Mouse (Mus musculus) neural tube, embryonic 11.5 days (tissue): ENCODE data around the gene Hspe1. TPM values are rescaled to one million over a fixed set of nuclear protein-coding genes. Genes with fewer than 3 reads are reported as not detected.

Experiments
- ATAC-seq: fragments of 200-750 bp; cut with Nextera tagmentation; 2 replicates; pipeline ENCODE4 v1.8.0; 2017; ENCODE audit warnings: moderate number of reproducible peaks, mild to moderate bottlenecking, moderate TSS enrichment, moderate library complexity; ENCODE audit not compliant: insufficient read depth, low FRiP score, low TSS enrichment
- DNase-seq: peaks from one replicate; pipeline ENCODE4 v3.0.0-alpha.2; 2015; ENCODE audit warnings: low spot score
- H3K27ac ChIP-seq: fragments of 300-500 bp; sonication (generic); 2 replicates; pipeline ENCODE4 v1.5.1; 2014; ENCODE audit warnings: low read depth, mild to moderate bottlenecking, low read length
- H3K27me3 ChIP-seq: fragments of 300-500 bp; sonication (generic); 2 replicates; pipeline ENCODE4 v1.6.1; 2014; ENCODE audit warnings: mild to moderate bottlenecking, low read length, mixed read lengths; ENCODE audit not compliant: control insufficient read depth, insufficient read depth
- H3K36me3 ChIP-seq: fragments of 300-500 bp; sonication (generic); 2 replicates; pipeline ENCODE4 v1.6.1; 2014; ENCODE audit warnings: mild to moderate bottlenecking, low read length, moderate library complexity, mixed read lengths; ENCODE audit not compliant: control insufficient read depth, insufficient read depth
- H3K4me1 ChIP-seq: fragments of 300-500 bp; sonication (generic); 2 replicates; pipeline ENCODE4 v1.6.1; 2014; ENCODE audit warnings: low read length, mixed read lengths; ENCODE audit not compliant: control insufficient read depth, insufficient read depth
- H3K4me2 ChIP-seq: fragments of 300-500 bp; sonication (generic); 2 replicates; pipeline ENCODE4 v1.6.1; 2014; ENCODE audit warnings: low read depth, mild to moderate bottlenecking, moderate library complexity
- H3K4me3 ChIP-seq: fragments of 300-500 bp; sonication (generic); 2 replicates; pipeline ENCODE4 v1.5.1; 2014; ENCODE audit warnings: low read depth, low read length
- H3K9ac ChIP-seq: fragments of 300-500 bp; sonication (generic); 2 replicates; pipeline ENCODE4 v1.6.1; 2014; ENCODE audit warnings: mild to moderate bottlenecking, low read length
- H3K9me3 ChIP-seq: fragments of 300-500 bp; sonication (generic); 2 replicates; pipeline ENCODE4 v1.6.1; 2016; ENCODE audit warnings: low read length; ENCODE audit not compliant: control insufficient read depth
- WGBS: fragments of 180-500 bp; shearing (Covaris S2); extraction: QIAGEN DNeasy Blood & Tissue Kit; methylation state at CpG from one replicate; pipeline ENCODE4 v1.1.7; 2014; 5-methylcytosine and 5-hydroxymethylcytosine counted together
- polyA plus RNA-seq: library from polyadenylated mRNA; unstranded; fragments of >200 nt; fragmentation: Nextera tagmentation; extraction: Ambion mirVana; gene quantifications from 2 replicates; pipeline ENCODE4 v1.2.1, GENCODE M21; 2014

Hspe1 gene
- polyA plus RNA-seq, 1 experiment from 2014 or later: 404 TPM

DNA sequence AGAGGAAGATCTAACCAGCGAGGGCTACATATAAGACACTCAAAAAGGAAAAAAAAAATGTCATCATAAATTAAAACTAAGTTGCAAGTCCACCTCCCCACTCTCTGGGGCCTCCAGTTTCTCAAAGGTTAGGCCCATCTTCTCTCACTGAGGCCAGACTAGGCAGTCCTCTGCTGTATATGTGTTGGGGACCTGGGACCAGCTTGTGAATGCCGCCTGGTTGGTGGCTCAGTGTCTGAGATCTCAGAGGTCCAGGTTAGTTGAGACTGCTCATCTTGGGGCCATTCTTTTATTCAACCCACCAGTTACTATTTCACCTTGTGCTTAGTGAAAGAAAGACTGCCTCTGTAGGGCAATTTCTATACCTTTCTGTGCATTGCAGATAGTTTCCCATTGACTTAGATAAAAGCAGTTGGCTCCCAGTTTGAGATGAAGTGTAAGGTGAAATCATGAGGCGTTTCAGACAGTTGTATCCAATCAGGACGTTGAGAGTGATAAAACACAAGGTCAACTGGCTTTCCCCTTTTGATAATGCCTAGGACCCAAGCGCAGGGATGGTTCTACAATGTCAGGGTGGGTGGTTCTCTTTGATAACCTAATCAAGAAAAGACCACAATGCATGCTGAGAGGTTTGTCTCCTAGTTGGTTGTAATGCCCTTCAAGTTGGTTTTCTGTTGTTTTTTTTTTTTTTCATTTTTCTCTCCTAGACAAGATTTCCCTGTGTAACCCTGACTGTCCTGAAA is 12.1 kb upstream of the Hspe1 start:
- Histone ChIP-seq H3K27me3 (no peaks in the 10 kb centered on the region), H3K4me3 (no peak overlapping the region), H3K9me3 (no peaks in the 10 kb centered on the region), H3K4me2 (no peak overlapping the region), H3K36me3 (peaks cover 8% of the 10 kb centered on the region), H3K9ac (no peak overlapping the region), H3K27ac (no peak overlapping the region), H3K4me1 (no peaks in the 10 kb centered on the region)
- no peak for ATAC-seq
- DNase-seq: no peak
- 74% methylated on average over 5 of the region's 5 CpGs for WGBS

DNA sequence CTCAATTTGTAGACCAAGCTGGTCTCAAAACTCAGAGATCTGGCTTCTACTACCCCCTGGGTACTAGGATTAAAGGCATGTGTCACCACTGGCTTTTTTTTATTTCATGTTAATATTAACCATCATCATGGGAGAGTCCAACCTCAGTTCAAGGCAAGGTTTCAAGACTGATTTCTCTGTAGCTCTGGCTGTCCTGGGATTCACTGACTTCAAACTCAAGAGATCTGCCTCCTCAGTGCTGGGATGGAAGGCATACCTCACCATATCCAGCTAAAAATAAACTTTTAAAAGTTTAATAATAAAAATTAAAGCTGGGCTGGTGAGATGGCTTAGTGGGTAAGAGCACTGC is 11.6 kb upstream of the Hspe1 start:
- no peaks in the 10 kb centered on the region for H3K27me3 ChIP-seq
- ATAC-seq: no peak
- H3K9ac ChIP-seq: no peak overlapping the region
- no peaks in the 10 kb centered on the region for H3K4me1 ChIP-seq
- H3K27ac ChIP-seq: no peak overlapping the region
- H3K36me3 ChIP-seq: peaks cover 10% of the 10 kb centered on the region
- no peak for DNase-seq
- H3K4me3 ChIP-seq: no peak overlapping the region
- H3K4me2 ChIP-seq: no peak overlapping the region
- no peaks in the 10 kb centered on the region for H3K9me3 ChIP-seq

DNA sequence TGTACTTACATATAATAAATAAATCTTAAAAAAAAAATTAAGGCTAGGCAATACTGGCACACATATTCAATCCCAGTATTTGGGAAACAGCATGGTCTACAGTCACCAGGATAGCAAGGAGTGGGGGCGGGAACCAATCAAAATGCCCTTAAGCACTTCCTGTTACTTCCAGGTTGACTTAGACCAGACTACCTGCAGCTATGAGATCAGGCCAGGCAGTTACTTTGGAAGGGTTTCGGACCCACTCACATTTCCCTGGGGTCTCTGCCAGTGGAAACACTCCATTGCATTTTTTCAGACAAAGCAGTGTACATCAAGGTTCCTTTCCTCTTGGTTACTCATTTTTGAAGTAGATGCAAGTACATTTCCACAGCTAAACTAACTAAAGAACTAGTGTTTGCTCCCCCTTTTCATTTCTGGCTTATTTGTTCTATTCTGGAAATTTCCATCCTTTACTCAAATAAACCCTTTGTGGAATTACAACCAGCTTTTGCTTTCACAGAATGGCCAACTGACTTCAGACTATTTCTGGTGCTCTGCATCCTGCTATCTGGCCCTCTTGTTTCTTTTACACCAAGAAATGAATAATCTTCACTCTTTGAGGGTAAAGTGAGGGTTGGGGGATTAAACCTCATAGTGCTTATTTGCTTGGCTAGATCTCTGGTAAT is 10.9 kb upstream of the Hspe1 start:
- H3K9ac ChIP-seq: no peak overlapping the region
- H3K9me3 ChIP-seq: no peaks in the 10 kb centered on the region
- no peak overlapping the region for H3K4me2 ChIP-seq
- no peak for ATAC-seq
- no peak overlapping the region for H3K4me3 ChIP-seq
- 80% methylated on average over 2 of the region's 2 CpGs for WGBS
- no peaks in the 10 kb centered on the region for H3K4me1 ChIP-seq
- DNase-seq: no peak
- H3K27me3 ChIP-seq: no peaks in the 10 kb centered on the region
- H3K36me3 ChIP-seq: peaks cover 10% of the 10 kb centered on the region
- no peak overlapping the region for H3K27ac ChIP-seq

DNA sequence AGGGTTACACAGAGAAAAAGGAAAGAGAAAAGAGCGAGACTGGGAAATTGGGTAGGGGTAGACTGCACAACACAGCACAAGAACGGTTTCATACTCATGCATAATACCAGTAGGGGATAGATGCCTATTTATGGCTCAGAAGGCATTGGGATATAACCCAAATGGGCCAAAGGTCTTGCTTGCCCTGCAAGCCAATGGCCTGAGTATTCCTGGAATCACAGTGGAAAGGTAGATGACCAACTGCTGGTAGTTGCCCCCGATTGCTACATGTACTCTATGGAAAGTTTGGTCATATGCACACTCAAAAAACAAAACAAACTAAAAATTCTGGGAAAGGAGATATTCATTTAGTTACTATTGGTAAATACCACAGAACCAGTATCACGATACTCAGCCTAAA is 8.3 kb upstream of the Hspe1 start:
- no peak overlapping the region for H3K4me2 ChIP-seq
- no peak overlapping the region for H3K4me3 ChIP-seq
- no peak overlapping the region for H3K27ac ChIP-seq
- H3K9ac ChIP-seq: no peak overlapping the region
- H3K9me3 ChIP-seq: no peaks in the 10 kb centered on the region
- ATAC-seq: no peak
- no peak for DNase-seq
- H3K4me1 ChIP-seq: no peaks in the 10 kb centered on the region
- no peaks in the 10 kb centered on the region for H3K27me3 ChIP-seq
- H3K36me3 ChIP-seq: peaks cover 22% of the 10 kb centered on the region
- 94% methylated on average over 4 of the region's 4 CpGs for WGBS

DNA sequence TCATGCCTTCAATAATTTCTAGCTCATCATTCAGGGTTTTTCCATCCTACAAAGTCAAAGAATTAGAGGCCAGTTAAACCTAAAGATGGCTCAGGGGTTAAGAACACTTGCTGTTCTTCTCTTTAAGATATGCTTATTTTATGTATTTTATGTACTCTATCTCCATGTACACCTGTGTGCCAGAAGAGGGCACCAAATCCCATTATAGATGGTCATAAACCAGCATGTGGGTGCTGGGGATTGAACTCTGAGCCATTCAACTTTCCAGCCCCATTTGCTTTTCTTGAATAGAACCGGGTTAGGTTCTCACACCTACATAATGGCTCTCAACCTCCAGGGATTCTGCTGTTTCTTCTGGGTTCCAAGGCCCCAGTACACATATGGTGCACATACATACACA is 5.8 kb upstream of the Hspe1 start:
- no peak for DNase-seq
- H3K4me3 ChIP-seq: no peak overlapping the region
- WGBS: 32% methylated on average over 1 of the region's 1 CpGs
- no peak for ATAC-seq
- H3K27me3 ChIP-seq: no peaks in the 10 kb centered on the region
- H3K9ac ChIP-seq: no peak overlapping the region
- H3K9me3 ChIP-seq: no peaks in the 10 kb centered on the region
- H3K4me2 ChIP-seq: no peak overlapping the region
- peaks cover 25% of the 10 kb centered on the region for H3K36me3 ChIP-seq
- peaks cover 10% of the 10 kb centered on the region for H3K4me1 ChIP-seq
- no peak overlapping the region for H3K27ac ChIP-seq

DNA sequence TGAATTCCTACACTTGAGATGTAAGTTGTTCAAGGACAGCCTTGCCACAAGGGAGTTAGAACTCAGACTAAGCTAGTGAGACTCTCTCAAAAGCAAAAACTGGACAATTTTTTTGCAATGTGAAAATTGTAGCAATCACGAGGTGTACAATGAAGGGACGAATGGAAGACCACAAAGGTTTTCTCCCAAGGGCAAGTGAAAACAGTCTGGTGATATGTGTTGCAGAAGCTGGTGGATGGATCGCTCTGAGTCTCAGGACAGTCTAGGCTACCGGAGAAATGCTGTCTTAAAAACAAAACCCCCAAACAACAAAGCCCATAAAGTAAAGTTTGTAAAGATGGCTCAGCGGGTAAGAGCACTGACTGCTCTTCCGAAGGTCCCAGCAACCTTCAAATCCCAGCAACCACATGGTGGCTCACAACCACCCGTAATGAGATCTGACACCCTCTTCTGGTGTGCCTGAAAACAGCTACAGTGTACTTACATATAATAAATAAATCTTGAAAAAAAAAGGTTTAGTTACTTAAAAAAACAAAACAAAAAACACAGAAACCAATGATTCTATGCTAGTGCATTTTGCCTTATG is 2.1 kb upstream of the Hspe1 start:
- no peak for DNase-seq
- peak overlapping the region; percentile 18; the same call in 1 of the 2 replicates for H3K9ac ChIP-seq
- WGBS: 44% methylated on average over 7 of the region's 7 CpGs

DNA sequence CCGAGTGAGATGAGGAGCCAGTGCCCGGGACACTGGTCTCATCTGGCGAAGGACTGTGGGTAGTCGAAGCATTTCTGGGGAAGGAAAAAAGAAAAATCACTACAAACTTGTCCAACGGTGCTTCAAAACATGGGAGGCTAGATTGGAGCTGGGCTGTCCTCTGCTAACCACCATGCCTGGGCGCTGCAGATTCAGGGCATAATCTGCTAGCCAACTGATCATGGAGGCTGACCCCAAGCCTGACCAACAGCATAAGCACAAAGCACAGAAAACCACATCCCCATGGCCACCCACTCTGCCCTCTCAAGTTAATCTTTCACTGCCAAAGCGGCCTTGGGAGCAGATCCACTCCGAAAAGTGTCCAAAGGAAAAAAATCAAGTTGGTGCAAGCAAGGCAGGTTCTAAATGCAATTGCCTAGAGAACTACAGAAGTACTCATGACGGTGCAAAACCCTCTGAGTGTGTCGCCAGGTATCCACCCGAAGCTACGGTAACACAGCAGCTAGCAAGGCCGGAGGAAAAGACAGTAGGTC is 998 bp upstream of the Hspe1 start:
- Histone ChIP-seq H3K9me3 (no peaks in the 10 kb centered on the region), H3K36me3 (peaks cover 14% of the 10 kb centered on the region), H3K9ac (peak overlapping the region; percentile 96), H3K4me2 (peak overlapping the region; percentile 84), H3K27ac (peak overlapping the region; percentile 92), H3K4me3 (peak overlapping the region; percentile 91), H3K27me3 (no peaks in the 10 kb centered on the region), H3K4me1 (peaks cover 18% of the 10 kb centered on the region)
- DNase-seq (peak; percentile 32), ATAC-seq (no peak)
- under 1% methylated on average over 13 of the region's 13 CpGs for WGBS

More for the DNA sequence above, 2.1 kb upstream of the Hspe1 start:
- H3K4me1 ChIP-seq: peaks cover 18% of the 10 kb centered on the region
- no peaks in the 10 kb centered on the region for H3K27me3 ChIP-seq
- ATAC-seq: no peak
- peaks cover 16% of the 10 kb centered on the region for H3K36me3 ChIP-seq
- H3K4me2 ChIP-seq: peak overlapping the region; percentile 84
- H3K27ac ChIP-seq: no peak overlapping the region
- H3K9me3 ChIP-seq: no peaks in the 10 kb centered on the region
- H3K4me3 ChIP-seq: peak overlapping the region; percentile 91; the same call in 1 of the 2 replicates

DNA sequence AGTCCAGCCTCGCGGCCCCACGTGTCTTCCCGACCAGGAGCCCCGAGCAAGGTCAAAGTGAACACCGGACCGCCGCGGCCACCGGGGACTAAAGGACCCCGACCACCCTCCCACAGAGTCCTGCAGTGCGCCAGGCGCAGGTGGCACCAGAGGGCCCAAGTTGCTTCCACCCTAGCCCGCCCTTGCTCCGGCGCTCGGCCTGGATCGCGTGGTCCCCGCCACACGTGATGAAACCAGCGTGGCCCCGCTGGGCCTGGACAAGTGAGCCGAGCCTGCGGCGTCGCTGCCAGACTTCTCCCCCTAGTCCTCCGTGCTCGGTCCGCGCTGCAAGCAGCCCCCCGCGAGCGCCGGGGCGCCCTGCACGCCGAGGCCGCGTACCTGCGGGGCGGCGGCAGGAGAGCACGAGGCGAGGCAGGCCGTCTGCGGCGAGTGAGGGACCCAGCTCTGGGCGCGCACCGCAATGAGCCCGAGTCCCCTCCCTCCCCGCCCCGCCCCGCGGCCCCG is 479 bp upstream of the Hspe1 start:
- peak overlapping the region; percentile 84 for H3K4me2 ChIP-seq
- peak overlapping the region; percentile 91 for H3K4me3 ChIP-seq
- peaks cover 12% of the 10 kb centered on the region for H3K36me3 ChIP-seq
- H3K9ac ChIP-seq: peak overlapping the region; percentile 96
- ATAC-seq: peak; percentile 77
- peak overlapping the region; percentile 92 for H3K27ac ChIP-seq
- H3K27me3 ChIP-seq: no peaks in the 10 kb centered on the region
- H3K4me1 ChIP-seq: peaks cover 18% of the 10 kb centered on the region
- no peak for DNase-seq
- no peaks in the 10 kb centered on the region for H3K9me3 ChIP-seq
- under 1% methylated on average over 45 of the region's 57 CpGs for WGBS
